Mouse (Mus musculus) heart, adult 2 months (tissue): ENCODE measurements around the gene Ssbp2. TPM values are rescaled to one million over a fixed set of nuclear protein-coding genes. Genes with fewer than 3 reads are reported as not detected.

Experiments used
- DNase-seq, 2 experiments: peaks; one replicate each; pipeline ENCODE4 v3.0.0; 2021
- H3K27ac ChIP-seq: fragments of 200-600 bp; 2 replicates; pipeline ENCODE4 v1.8.1; 2022
- H3K27me3 ChIP-seq: fragments of 200-500 bp; 2 replicates; pipeline ENCODE4 v1.6.1; 2012; ENCODE audit warnings: mild to moderate bottlenecking, low read length, inconsistent platforms, mixed read lengths; ENCODE audit not compliant: control insufficient read depth, insufficient read depth
- H3K36me3 ChIP-seq: fragments of 200-500 bp; 2 replicates; pipeline ENCODE4 v1.6.1; 2012; ENCODE audit warnings: low read length, inconsistent platforms; ENCODE audit not compliant: control insufficient read depth, insufficient read depth
- H3K4me1 ChIP-seq: fragments of 200-500 bp; 2 replicates; pipeline ENCODE4 v1.6.1; 2011; ENCODE audit warnings: low read length; ENCODE audit not compliant: control insufficient read depth, insufficient read depth
- H3K4me3 ChIP-seq: fragments of 200-600 bp; 2 replicates; pipeline ENCODE4 v1.8.1; 2022
- H3K79me2 ChIP-seq: fragments of 200-500 bp; replicated peaks from 2 replicates; pipeline ENCODE4 v1.6.1; 2012; ENCODE audit warnings: mild to moderate bottlenecking, inconsistent platforms, low read length, moderate library complexity, mixed read lengths; ENCODE audit not compliant: control insufficient read depth, insufficient read depth
- H3K9ac ChIP-seq: fragments of 200-500 bp; 2 replicates; pipeline ENCODE4 v1.6.1; 2012; ENCODE audit warnings: low read depth, mild to moderate bottlenecking, control low read depth, inconsistent platforms, low read length, mixed read lengths
- CTCF ChIP-seq: fragments of 200-600 bp; IDR thresholded peaks from 2 replicates; pipeline ENCODE4 v1.8.1; 2022; ENCODE audit warnings: antibody characterized with exemption, mild to moderate bottlenecking, moderate library complexity
- EP300 ChIP-seq: fragments of 200-500 bp; IDR thresholded peaks from 2 replicates; pipeline ENCODE4 v1.6.1; 2011; ENCODE audit warnings: low read depth, low read length, control low read depth; ENCODE audit not compliant: insufficient read depth
- POLR2A ChIP-seq: fragments of 200-500 bp; IDR thresholded peaks from 2 replicates; pipeline ENCODE4 v1.6.1; 2011; ENCODE audit warnings: mild to moderate bottlenecking, low read depth, low read length, control low read depth; ENCODE audit not compliant: insufficient read depth
- WGBS: fragments of 180-500 bp; shearing (Covaris S2); methylation state at CpG from one replicate; pipeline ENCODE4 v1.1.7; 2018; 5-methylcytosine and 5-hydroxymethylcytosine counted together
- intact Hi-C: fragments of 180-260 bp; cut with DNase I; formaldehyde crosslinking; loops from one replicate; pipeline ENCODE4 v1.15.1; 2025
- polyA plus RNA-seq: library from polyadenylated mRNA; depleted of rRNA; stranded (reverse); fragments of >200 nt; gene quantifications from 2 replicates; pipeline ENCODE4 v1.2.3, GENCODE M21; 2012
- total RNA-seq, 2 experiments: library from RNA; stranded (reverse); gene quantifications; 2 replicates each; pipeline ENCODE4 v1.2.3; 2021

Ssbp2 gene
- total and polyA plus RNA-seq, 3 experiments, result 25.0 to 40.4 (median 39.0) TPM

DNA sequence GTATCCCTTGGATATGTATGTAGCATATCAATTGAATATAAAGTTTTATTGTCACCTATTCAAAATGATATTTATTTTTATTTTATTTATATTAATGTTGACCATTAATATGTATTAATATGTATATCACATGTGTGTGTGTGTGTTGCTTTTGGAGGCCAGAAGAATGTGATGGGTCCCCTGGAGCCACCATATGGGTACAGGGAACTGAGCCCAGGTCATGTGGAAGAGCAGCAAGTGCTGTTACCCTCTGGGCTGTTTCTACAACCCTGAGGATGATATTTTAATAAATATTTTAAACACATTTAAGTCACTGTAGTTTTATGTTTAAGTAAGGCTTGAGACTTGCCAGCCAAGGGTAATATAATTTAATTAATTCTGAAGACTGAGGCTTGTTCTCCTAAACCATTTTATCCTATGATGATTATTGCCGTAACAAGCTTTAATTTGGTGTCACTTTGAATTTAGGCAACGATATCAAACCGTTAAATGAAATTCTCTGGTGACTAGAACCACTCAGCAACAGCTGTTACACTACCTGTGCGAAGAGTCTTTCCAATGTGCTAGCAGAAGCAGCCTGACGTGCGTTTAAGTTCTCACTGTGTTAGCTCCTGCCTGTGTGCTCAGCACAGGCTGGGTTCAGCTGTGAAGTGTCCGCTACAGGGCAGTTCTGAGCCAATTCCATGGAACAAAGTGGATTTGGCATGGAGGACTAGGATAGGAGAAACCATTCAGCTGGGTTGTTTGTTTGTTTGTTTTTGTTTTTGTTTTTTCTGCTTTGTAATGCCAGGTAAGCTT is 145.2 kb downstream of the Ssbp2 start:
- DNase-seq, result no peak
- H3K36me3 ChIP-seq, result no peaks in the 10 kb centered on the region
- no peaks in the 10 kb centered on the region for H3K79me2 ChIP-seq
- no peak overlapping the region for H3K27ac ChIP-seq
- no peak overlapping the region for H3K9ac ChIP-seq
- WGBS, result 87% methylated on average over 7 of the region's 7 CpGs
- intact Hi-C loops, result no loop called here
- no peak overlapping the region for H3K4me3 ChIP-seq
- H3K4me1 ChIP-seq, result no peaks in the 10 kb centered on the region
- TF ChIP-seq EP300 (no peak), POLR2A (no peak), CTCF (no peak)
- H3K27me3 ChIP-seq, result no peaks in the 10 kb centered on the region

- no peaks in the 10 kb centered on the region for H3K36me3 ChIP-seq
- no peaks in the 10 kb centered on the region for H3K27me3 ChIP-seq
- no peak for DNase-seq
- whole genome bisulfite sequencing, result 76% methylated on average over 4 of the region's 4 CpGs
- intact Hi-C loops, result no loop called here
- no peak overlapping the region for H3K27ac ChIP-seq
- no peaks in the 10 kb centered on the region for H3K79me2 ChIP-seq
- no peak for TF ChIP-seq EP300
- no peak for TF ChIP-seq CTCF
- no peak for TF ChIP-seq POLR2A
- H3K9ac ChIP-seq, result no peak overlapping the region
- H3K4me3 ChIP-seq, result no peak overlapping the region
- H3K4me1 ChIP-seq, result no peaks in the 10 kb centered on the region
Observed at GRCm38 (mm10) chr13:91610601-91611000, 150.5 kb downstream of the Ssbp2 start.

- H3K27me3 ChIP-seq, result no peaks in the 10 kb centered on the region
- no peak overlapping the region for H3K4me3 ChIP-seq
- H3K79me2 ChIP-seq, result no peaks in the 10 kb centered on the region
- H3K36me3 ChIP-seq, result no peaks in the 10 kb centered on the region
- no peak overlapping the region for H3K9ac ChIP-seq
- TF ChIP-seq POLR2A (no peak), CTCF (no peak), EP300 (no peak)
- H3K4me1 ChIP-seq, result no peaks in the 10 kb centered on the region
- 94% methylated on average over 3 of the region's 3 CpGs for WGBS
- intact Hi-C loops, result no loop called here
- no peak for DNase-seq
- H3K27ac ChIP-seq, result no peak overlapping the region
Observed at GRCm38 (mm10) chr13:91611909-91612308, 151.8 kb downstream of the Ssbp2 start.

GRCm38 (mm10) chr13:91612578-91612977 is 152.5 kb downstream of the Ssbp2 start:
- intact Hi-C loops, result no loop called here
- Histone ChIP-seq H3K9ac (no peak overlapping the region), H3K4me1 (no peaks in the 10 kb centered on the region), H3K27me3 (no peaks in the 10 kb centered on the region), H3K4me3 (no peak overlapping the region), H3K27ac (no peak overlapping the region), H3K36me3 (no peaks in the 10 kb centered on the region), H3K79me2 (no peaks in the 10 kb centered on the region)
- TF ChIP-seq CTCF (no peak), POLR2A (no peak), EP300 (no peak)
- 88% methylated on average over 4 of the region's 4 CpGs for WGBS
- DNase-seq, result no peak

DNA sequence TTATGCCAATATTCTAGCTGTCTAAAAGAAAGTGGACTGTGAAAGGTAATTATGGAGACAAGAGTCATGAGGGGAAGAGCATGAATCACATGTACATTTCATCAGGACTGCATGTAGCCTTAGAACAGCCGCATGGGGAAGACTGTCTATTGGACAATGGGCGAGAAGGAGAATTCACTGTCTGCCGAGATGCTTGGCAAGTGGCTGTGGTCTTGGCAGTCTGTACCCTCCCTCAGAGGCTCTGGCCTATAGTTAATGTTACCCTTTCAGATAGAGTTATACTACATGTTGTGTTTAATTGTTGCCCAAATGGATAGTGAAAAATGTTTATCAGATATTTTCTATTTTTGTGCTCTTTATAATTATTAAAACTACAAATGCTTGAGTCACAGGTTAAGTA is 156.0 kb downstream of the Ssbp2 start:
- 84% methylated on average over 3 of the region's 3 CpGs for WGBS
- no peak for DNase-seq
- H3K27ac ChIP-seq, result no peak overlapping the region
- H3K36me3 ChIP-seq, result no peaks in the 10 kb centered on the region
- H3K9ac ChIP-seq, result no peak overlapping the region
- intact Hi-C loops, result no loop called here
- no peaks in the 10 kb centered on the region for H3K4me1 ChIP-seq
- TF ChIP-seq EP300 (no peak), CTCF (no peak), POLR2A (no peak)
- H3K4me3 ChIP-seq, result no peak overlapping the region
- H3K79me2 ChIP-seq, result no peaks in the 10 kb centered on the region
- H3K27me3 ChIP-seq, result no peaks in the 10 kb centered on the region

DNA sequence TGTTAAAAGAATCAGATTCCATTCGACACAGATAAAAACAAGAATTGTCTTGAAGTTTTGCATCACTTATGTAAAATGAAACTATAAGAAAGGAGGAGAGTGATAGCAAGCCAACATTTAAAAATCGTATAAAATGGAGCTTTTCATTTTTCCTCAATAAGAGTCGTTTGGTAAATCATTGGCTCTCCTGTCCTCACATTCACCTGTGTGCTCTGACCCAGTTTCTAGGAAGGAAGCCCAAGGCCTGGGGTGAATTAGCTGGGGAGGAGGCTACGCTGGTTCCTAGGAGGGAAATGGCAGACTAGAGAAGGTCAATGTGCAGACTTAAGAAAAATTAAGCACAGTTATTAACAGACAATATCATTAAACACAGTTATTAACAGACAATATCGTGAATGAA is 156.8 kb downstream of the Ssbp2 start:
- WGBS, result 93% methylated on average over 5 of the region's 5 CpGs
- no peak overlapping the region for H3K9ac ChIP-seq
- DNase-seq, result no peak
- H3K27ac ChIP-seq, result no peak overlapping the region
- intact Hi-C loops, result no loop called here
- H3K4me3 ChIP-seq, result no peak overlapping the region
- TF ChIP-seq POLR2A (no peak), EP300 (no peak), CTCF (no peak)
- no peaks in the 10 kb centered on the region for H3K36me3 ChIP-seq
- H3K4me1 ChIP-seq, result no peaks in the 10 kb centered on the region
- H3K79me2 ChIP-seq, result no peaks in the 10 kb centered on the region
- no peaks in the 10 kb centered on the region for H3K27me3 ChIP-seq
